Mouse (Mus musculus): ENCODE data around the gene Mrpl24. TPM values are rescaled to one million over a fixed set of nuclear protein-coding genes. Genes with fewer than 3 reads are reported as not detected.

Mrpl24 gene
- polyA plus RNA-seq, 1 experiment, result 96.3 TPM

GRCm38 (mm10) chr3:87970939-87971488 is 51.7 kb downstream of the Mrpl24 start, which contains the start of gene Nes:
Nes (plus strand) TSS chr3:87971078.
- peak within 1 kb of the TSS; percentile 74 for H3K4me3 ChIP-seq (ENCODE audit: control insufficient read depth, low read depth, low read length)
- no peaks in the 10 kb centered on the region for H3K27me3 ChIP-seq (ENCODE audit: control insufficient read depth, insufficient read depth, low read length)
- H3K27ac ChIP-seq (ENCODE audit: control insufficient read depth, insufficient read depth, low read depth, low read length), result no peak within 1 kb of the TSS
- no peaks in the 10 kb centered on the region for H3K36me3 ChIP-seq (ENCODE audit: control insufficient read depth, insufficient read depth, low read length)
- H3K4me1 ChIP-seq (ENCODE audit: control insufficient read depth, insufficient read depth, low read length), result peaks cover 11% of the 10 kb centered on the region
- TF ChIP-seq POLR2A (IDR thresholded peaks at IDR 0.05; ENCODE audit: control insufficient read depth, low read depth, low read length), result no peak
- no peak for TF ChIP-seq CTCF (IDR thresholded peaks at IDR 0.05; ENCODE audit: control insufficient read depth, insufficient read depth, insufficient replicate concordance, low read depth, low read length)

GRCm38 (mm10) chr3:87971489-87972202 is 52.3 kb downstream of the Mrpl24 start:
- H3K27me3 ChIP-seq (ENCODE audit: control insufficient read depth, insufficient read depth, low read length), result no peaks in the 10 kb centered on the region
- no peaks in the 10 kb centered on the region for H3K36me3 ChIP-seq (ENCODE audit: control insufficient read depth, insufficient read depth, low read length)
- peaks cover 11% of the 10 kb centered on the region for H3K4me1 ChIP-seq (ENCODE audit: control insufficient read depth, insufficient read depth, low read length)
- TF ChIP-seq CTCF (IDR thresholded peaks at IDR 0.05; ENCODE audit: control insufficient read depth, insufficient read depth, insufficient replicate concordance, low read depth, low read length) (no peak), POLR2A (IDR thresholded peaks at IDR 0.05; ENCODE audit: control insufficient read depth, low read depth, low read length) (no peak)
- no peak overlapping the region for H3K27ac ChIP-seq (ENCODE audit: control insufficient read depth, insufficient read depth, low read depth, low read length)
- H3K4me3 ChIP-seq (ENCODE audit: control insufficient read depth, low read depth, low read length), result peak overlapping the region; percentile 74

GRCm38 (mm10) chr3:87972203-87972664 is 52.9 kb downstream of the Mrpl24 start:
- Histone ChIP-seq H3K4me3 (ENCODE audit: control insufficient read depth, low read depth, low read length) (no peak overlapping the region), H3K27me3 (ENCODE audit: control insufficient read depth, insufficient read depth, low read length) (no peaks in the 10 kb centered on the region), H3K36me3 (ENCODE audit: control insufficient read depth, insufficient read depth, low read length) (no peaks in the 10 kb centered on the region), H3K4me1 (ENCODE audit: control insufficient read depth, insufficient read depth, low read length) (peaks cover 11% of the 10 kb centered on the region), H3K27ac (ENCODE audit: control insufficient read depth, insufficient read depth, low read depth, low read length) (no peak overlapping the region)
- no peak for TF ChIP-seq POLR2A (IDR thresholded peaks at IDR 0.05; ENCODE audit: control insufficient read depth, low read depth, low read length)

- Histone ChIP-seq H3K27ac (ENCODE audit: control insufficient read depth, insufficient read depth, low read depth, low read length) (no peak overlapping the region), H3K4me1 (ENCODE audit: control insufficient read depth, insufficient read depth, low read length) (peaks cover 11% of the 10 kb centered on the region), H3K36me3 (ENCODE audit: control insufficient read depth, insufficient read depth, low read length) (no peaks in the 10 kb centered on the region), H3K27me3 (ENCODE audit: control insufficient read depth, insufficient read depth, low read length) (no peaks in the 10 kb centered on the region), H3K4me3 (ENCODE audit: control insufficient read depth, low read depth, low read length) (no peak overlapping the region)
- TF ChIP-seq CTCF (IDR thresholded peaks at IDR 0.05; ENCODE audit: control insufficient read depth, insufficient read depth, insufficient replicate concordance, low read depth, low read length) (no peak), POLR2A (IDR thresholded peaks at IDR 0.05; ENCODE audit: control insufficient read depth, low read depth, low read length) (no peak)
Observed at GRCm38 (mm10) chr3:87972776-87973175, 53.5 kb downstream of the Mrpl24 start.

Other genes starting within 250 kb of the Mrpl24 start
- 135 and 136 TPM in 2 replicates for gene Lrrc71, start 170.9 kb upstream of the Mrpl24 start, polyA plus RNA-seq (2012; rRNA removed)
- 0.64 and 0.94 TPM in 2 replicates for gene Ntrk1, start 124.3 kb upstream of the Mrpl24 start, polyA plus RNA-seq (2012; rRNA removed)
- 0.06 and 0.17 TPM in 2 replicates for gene Insrr, start 122.6 kb upstream of the Mrpl24 start, polyA plus RNA-seq (2012; rRNA removed)
- gene Pear1, start 95.2 kb upstream of the Mrpl24 start, polyA plus RNA-seq (2012; rRNA removed), result 4.1 and 4.3 TPM in 2 replicates
- gene Sh2d2a, start 72.8 kb upstream of the Mrpl24 start, polyA plus RNA-seq (2012; rRNA removed), result 0.04 and 0.10 TPM in 2 replicates
- gene Prcc, start 33.9 kb upstream of the Mrpl24 start, polyA plus RNA-seq (2012; rRNA removed), result 16.2 and 17.5 TPM in 2 replicates
- 167 and 171 TPM in 2 replicates for gene Hdgf, start 13.2 kb upstream of the Mrpl24 start, polyA plus RNA-seq (2012; rRNA removed)
- gene Isg20l2, start 10.8 kb downstream of the Mrpl24 start, polyA plus RNA-seq (2012; rRNA removed), result 59.9 and 60.6 TPM in 2 replicates
- gene Rrnad1, start 11.2 kb downstream of the Mrpl24 start, polyA plus RNA-seq (2012; rRNA removed), result 22.2 and 24.4 TPM in 2 replicates
- 0.26 and 2.0 TPM in 2 replicates for gene Crabp2, start 29.2 kb downstream of the Mrpl24 start, polyA plus RNA-seq (2012; rRNA removed)
- 0.26 and 0.51 TPM in 2 replicates for gene Nes, start 51.6 kb downstream of the Mrpl24 start, polyA plus RNA-seq (2012; rRNA removed)
- gene Bcan, start 80.7 kb downstream of the Mrpl24 start, polyA plus RNA-seq (2012; rRNA removed), result 0.13 and 0.23 TPM in 2 replicates
- 14.0 and 15.7 TPM in 2 replicates for gene Hapln2, start 108.1 kb downstream of the Mrpl24 start, polyA plus RNA-seq (2012; rRNA removed)
- gene Gpatch4, start 123.6 kb downstream of the Mrpl24 start, polyA plus RNA-seq (2012; rRNA removed), result 6.7 and 6.9 TPM in 2 replicates
- 61.7 and 61.8 TPM in 2 replicates for gene Naxe, start 139.0 kb downstream of the Mrpl24 start, polyA plus RNA-seq (2012; rRNA removed)
- 176 and 193 TPM in 2 replicates for gene Ttc24, start 158.8 kb downstream of the Mrpl24 start, polyA plus RNA-seq (2012; rRNA removed)
- gene Iqgap3, start 162.5 kb downstream of the Mrpl24 start, polyA plus RNA-seq (2012; rRNA removed), result 3.8 and 4.9 TPM in 2 replicates
- gene Mef2d, start 222.9 kb downstream of the Mrpl24 start, polyA plus RNA-seq (2012; rRNA removed), result 16.0 and 17.6 TPM in 2 replicates

Data from testis, adult 2 months (tissue).